Mouse (Mus musculus): ENCODE results near the gene Ensa. TPM values are rescaled to one million over a fixed set of nuclear protein-coding genes. Genes with fewer than 3 reads are reported as not detected.
"Not testable (repeated sequence)": the region's sequence is repeated elsewhere in the genome, so short reads cannot be mapped to it uniquely, and the experiment has no call there.

Ensa gene
- total and polyA plus RNA-seq, 2 experiments = 5.0 to 23.5 TPM

DNA sequence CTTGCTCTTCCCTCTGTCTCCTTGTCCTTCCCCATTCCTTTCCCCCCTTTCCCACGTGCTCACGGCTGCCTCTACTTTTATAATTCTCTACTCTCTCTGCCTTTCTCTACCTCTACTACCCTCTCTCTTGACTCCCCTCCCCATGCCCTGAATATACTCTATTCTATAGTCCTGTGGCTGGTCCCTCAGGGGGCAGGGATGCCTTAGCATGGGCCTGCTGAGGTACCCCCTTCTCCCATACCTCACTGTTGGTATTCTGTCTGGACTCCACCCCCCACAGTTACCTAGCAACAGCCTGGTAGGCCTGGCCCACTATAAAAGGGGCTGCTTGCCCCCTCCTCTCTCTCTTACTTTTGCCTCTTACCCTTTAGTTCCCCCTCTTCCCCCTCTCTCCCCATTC lies 1.2 kb upstream of the Ensa start:
- H3K27ac ChIP-seq (replicated peaks; ENCODE audit: insufficient read depth, low read depth, low read length) = no peak overlapping the region
- DNase-seq (ENCODE audit: extremely low read depth, low read depth, low spot score) = no peak
- TF ChIP-seq CTCF (IDR thresholded peaks at IDR 0.05; ENCODE audit: low read depth, low read length) = no peak
- no peak for TF ChIP-seq POLR2A (IDR thresholded peaks at IDR 0.05; ENCODE audit: extremely low read depth, insufficient read depth, low read length)
- H3K79me2 ChIP-seq (ENCODE audit: control insufficient read depth, insufficient read depth, low read length) = peaks cover 3% of the 10 kb centered on the region; the same call in 1 of the 2 replicates
- H3K9ac ChIP-seq (ENCODE audit: low read depth, low read length) = no peak overlapping the region
- no peaks in the 10 kb centered on the region for H3K27me3 ChIP-seq (ENCODE audit: control insufficient read depth, insufficient read depth, low read length)
- peaks cover 8% of the 10 kb centered on the region for H3K36me3 ChIP-seq (ENCODE audit: control insufficient read depth, insufficient read depth, low read length)
- no peak overlapping the region for H3K4me3 ChIP-seq (ENCODE audit: insufficient read depth, low read depth, low read length)
- WGBS = 70% methylated on average over 2 of the region's 2 CpGs
- H3K4me1 ChIP-seq (ENCODE audit: control insufficient read depth, insufficient read depth, low read length) = peaks cover 8% of the 10 kb centered on the region

DNA sequence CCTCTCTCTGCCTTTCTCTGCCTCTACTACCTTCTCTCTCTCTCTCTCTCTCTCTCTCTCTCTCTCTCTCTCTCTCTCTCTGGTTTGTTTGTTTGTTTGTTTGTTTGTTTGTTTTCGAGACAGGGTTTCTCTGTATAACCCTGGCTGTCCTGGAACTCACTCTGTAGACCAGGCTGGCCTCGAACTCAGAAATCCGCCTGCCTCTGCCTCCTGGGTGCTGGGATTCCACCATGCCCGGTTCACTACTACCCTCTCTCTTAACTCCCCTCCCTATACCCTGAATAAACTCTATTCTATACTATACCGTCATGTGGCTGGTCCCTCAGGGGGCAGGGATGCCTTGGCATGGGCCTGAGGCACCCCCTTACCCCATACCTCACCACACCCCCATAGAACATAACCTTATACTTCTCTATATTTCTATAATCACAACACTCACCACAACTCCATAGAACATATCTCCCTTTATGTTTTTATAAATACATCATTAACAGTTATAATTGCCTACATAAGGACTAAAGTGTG lies 740 bp upstream of the Ensa start:
- WGBS = 76% methylated on average over 5 of the region's 5 CpGs
- not testable (repeated sequence) for H3K4me3 ChIP-seq (ENCODE audit: insufficient read depth, low read depth, low read length); DNase-seq (ENCODE audit: extremely low read depth, low read depth, low spot score); H3K27me3 ChIP-seq (ENCODE audit: control insufficient read depth, insufficient read depth, low read length); H3K79me2 ChIP-seq (ENCODE audit: control insufficient read depth, insufficient read depth, low read length); H3K27ac ChIP-seq (replicated peaks; ENCODE audit: insufficient read depth, low read depth, low read length); H3K9ac ChIP-seq (ENCODE audit: low read depth, low read length); H3K4me1 ChIP-seq (ENCODE audit: control insufficient read depth, insufficient read depth, low read length)
- peaks cover 11% of the 10 kb centered on the region; the same call in 1 of the 2 replicates for H3K36me3 ChIP-seq (ENCODE audit: control insufficient read depth, insufficient read depth, low read length)

DNA sequence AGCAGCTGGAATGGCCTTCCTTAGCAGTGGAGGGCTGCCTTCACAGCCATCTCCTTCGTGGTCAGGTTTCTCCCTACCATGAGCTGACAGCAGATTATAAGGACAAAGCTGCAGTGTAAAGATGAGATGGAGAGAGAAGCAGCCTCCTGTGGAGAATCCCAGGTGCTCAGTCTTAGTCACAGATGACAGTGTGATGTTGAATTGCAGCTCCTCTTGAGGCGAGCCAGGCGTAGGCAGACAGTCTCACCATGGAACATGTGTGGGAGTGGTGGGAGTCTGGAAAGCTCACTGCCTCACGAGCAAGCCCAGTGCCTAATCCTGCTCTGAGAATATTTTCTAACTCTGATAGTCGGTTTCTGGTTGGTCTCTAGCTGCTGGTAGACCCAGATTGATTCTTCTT lies 3.0 kb downstream of the Ensa start:
- peaks cover 16% of the 10 kb centered on the region for H3K36me3 ChIP-seq (ENCODE audit: control insufficient read depth, insufficient read depth, low read length)
- no peak for DNase-seq (ENCODE audit: extremely low read depth, low read depth, low spot score)
- H3K27me3 ChIP-seq (ENCODE audit: control insufficient read depth, insufficient read depth, low read length) = no peaks in the 10 kb centered on the region
- no peak overlapping the region for H3K4me3 ChIP-seq (ENCODE audit: insufficient read depth, low read depth, low read length)
- H3K27ac ChIP-seq (replicated peaks; ENCODE audit: insufficient read depth, low read depth, low read length) = no peak overlapping the region
- peaks cover 8% of the 10 kb centered on the region for H3K4me1 ChIP-seq (ENCODE audit: control insufficient read depth, insufficient read depth, low read length)
- H3K79me2 ChIP-seq (ENCODE audit: control insufficient read depth, insufficient read depth, low read length) = peaks cover 3% of the 10 kb centered on the region; the same call in 1 of the 2 replicates
- no peak overlapping the region for H3K9ac ChIP-seq (ENCODE audit: low read depth, low read length)
- WGBS = 90% methylated on average over 5 of the region's 5 CpGs
- TF ChIP-seq POLR2A (IDR thresholded peaks at IDR 0.05; ENCODE audit: extremely low read depth, insufficient read depth, low read length) (no peak), CTCF (IDR thresholded peaks at IDR 0.05; ENCODE audit: low read depth, low read length) (no peak)

DNA sequence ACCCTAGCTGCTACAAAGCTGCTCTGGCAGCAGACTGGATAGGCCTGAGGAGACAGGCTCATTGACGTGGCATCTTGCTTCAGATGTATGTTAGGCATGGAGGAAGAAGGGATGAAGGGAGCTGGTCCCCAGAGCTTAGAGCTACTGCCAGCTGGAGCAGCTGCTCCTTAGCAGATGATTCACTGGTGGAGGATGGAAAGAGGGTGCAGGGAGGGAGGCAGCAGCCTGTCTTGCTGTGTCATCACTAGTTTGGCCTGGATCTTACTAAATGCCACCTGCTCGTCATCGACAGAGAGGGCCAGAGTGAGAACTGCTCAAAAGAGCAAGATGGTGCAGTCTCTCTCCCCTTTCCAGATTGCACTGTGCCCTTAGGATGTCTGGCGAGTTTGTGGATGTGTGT lies 5.0 kb downstream of the Ensa start:
- Histone ChIP-seq H3K36me3 (ENCODE audit: control insufficient read depth, insufficient read depth, low read length) (peaks cover 21% of the 10 kb centered on the region), H3K4me3 (ENCODE audit: insufficient read depth, low read depth, low read length) (no peak overlapping the region), H3K27me3 (ENCODE audit: control insufficient read depth, insufficient read depth, low read length) (no peaks in the 10 kb centered on the region), H3K27ac (replicated peaks; ENCODE audit: insufficient read depth, low read depth, low read length) (no peak overlapping the region), H3K79me2 (ENCODE audit: control insufficient read depth, insufficient read depth, low read length) (peaks cover 3% of the 10 kb centered on the region; the same call in 1 of the 2 replicates), H3K4me1 (ENCODE audit: control insufficient read depth, insufficient read depth, low read length) (peaks cover 8% of the 10 kb centered on the region), H3K9ac (ENCODE audit: low read depth, low read length) (no peak overlapping the region)
- TF ChIP-seq POLR2A (IDR thresholded peaks at IDR 0.05; ENCODE audit: extremely low read depth, insufficient read depth, low read length) (no peak), CTCF (IDR thresholded peaks at IDR 0.05; ENCODE audit: low read depth, low read length) (no peak)
- no peak for DNase-seq (ENCODE audit: extremely low read depth, low read depth, low spot score)
- 63% methylated on average over 4 of the region's 4 CpGs for WGBS

DNA sequence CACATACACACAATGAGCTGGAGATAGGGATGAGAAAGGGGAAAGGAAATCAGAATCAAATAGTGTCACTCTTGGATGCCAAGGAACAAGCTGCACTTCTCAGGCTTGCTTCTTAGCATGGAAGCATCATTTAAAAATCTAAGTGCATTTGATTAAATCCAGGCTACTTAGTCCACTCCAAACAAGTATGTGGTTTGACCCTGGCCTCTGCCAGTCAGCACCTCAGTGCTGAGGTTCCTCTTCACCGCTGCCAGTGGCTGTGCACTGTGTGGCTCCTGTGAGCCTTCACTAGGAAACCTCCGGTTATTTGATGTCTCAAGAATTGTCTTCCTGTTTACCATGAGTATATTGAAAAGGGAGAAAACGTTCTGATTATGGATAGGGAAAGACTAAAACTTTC lies 6.1 kb downstream of the Ensa start:
- 62% methylated on average over 3 of the region's 3 CpGs for WGBS
- no peaks in the 10 kb centered on the region for H3K27me3 ChIP-seq (ENCODE audit: control insufficient read depth, insufficient read depth, low read length)

DNA sequence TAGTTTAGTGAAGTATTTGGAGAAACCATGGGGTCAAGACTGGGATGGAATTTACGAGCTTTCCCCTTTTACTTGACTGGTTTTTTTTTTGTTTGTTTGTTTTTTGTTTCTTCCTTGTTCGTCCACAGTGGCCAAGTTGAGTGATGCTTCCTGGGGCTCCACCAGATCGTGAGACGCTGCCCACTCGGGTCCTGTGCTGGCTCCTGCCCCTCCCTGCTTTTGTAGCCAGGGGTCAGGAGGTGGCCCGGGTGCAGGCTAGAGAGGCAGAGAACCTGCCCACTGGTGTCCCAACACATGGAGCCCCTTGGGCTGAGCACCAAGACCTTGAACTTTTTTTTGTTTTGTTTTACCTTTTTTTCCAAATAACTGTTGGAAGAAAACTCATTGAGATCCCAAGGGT lies 6.5 kb downstream of the Ensa start:
- WGBS = 63% methylated on average over 6 of the region's 6 CpGs
- Histone ChIP-seq H3K9ac (ENCODE audit: low read depth, low read length) (no peak overlapping the region), H3K27ac (replicated peaks; ENCODE audit: insufficient read depth, low read depth, low read length) (peak overlapping the region; percentile 26; the same call in 1 of the 2 replicates), H3K27me3 (ENCODE audit: control insufficient read depth, insufficient read depth, low read length) (no peaks in the 10 kb centered on the region), H3K79me2 (ENCODE audit: control insufficient read depth, insufficient read depth, low read length) (no peaks in the 10 kb centered on the region; the same call in 1 of the 2 replicates), H3K4me1 (ENCODE audit: control insufficient read depth, insufficient read depth, low read length) (peaks cover 11% of the 10 kb centered on the region), H3K4me3 (ENCODE audit: insufficient read depth, low read depth, low read length) (no peak overlapping the region), H3K36me3 (ENCODE audit: control insufficient read depth, insufficient read depth, low read length) (peaks cover 21% of the 10 kb centered on the region)
- no peak for TF ChIP-seq CTCF (IDR thresholded peaks at IDR 0.05; ENCODE audit: low read depth, low read length)
- TF ChIP-seq POLR2A (IDR thresholded peaks at IDR 0.05; ENCODE audit: extremely low read depth, insufficient read depth, low read length) = no peak
- DNase-seq (ENCODE audit: extremely low read depth, low read depth, low spot score) = no peak

More for the DNA sequence above, 6.1 kb downstream of the Ensa start:
- no peak overlapping the region for H3K9ac ChIP-seq (ENCODE audit: low read depth, low read length)
- no peak overlapping the region for H3K27ac ChIP-seq (replicated peaks; ENCODE audit: insufficient read depth, low read depth, low read length)
- no peak for DNase-seq (ENCODE audit: extremely low read depth, low read depth, low spot score)
- peaks cover 21% of the 10 kb centered on the region for H3K36me3 ChIP-seq (ENCODE audit: control insufficient read depth, insufficient read depth, low read length)
- no peaks in the 10 kb centered on the region; the same call in 1 of the 2 replicates for H3K79me2 ChIP-seq (ENCODE audit: control insufficient read depth, insufficient read depth, low read length)
- peaks cover 12% of the 10 kb centered on the region for H3K4me1 ChIP-seq (ENCODE audit: control insufficient read depth, insufficient read depth, low read length)
- no peak overlapping the region for H3K4me3 ChIP-seq (ENCODE audit: insufficient read depth, low read depth, low read length)
- no peak for TF ChIP-seq CTCF (IDR thresholded peaks at IDR 0.05; ENCODE audit: low read depth, low read length)
- TF ChIP-seq POLR2A (IDR thresholded peaks at IDR 0.05; ENCODE audit: extremely low read depth, insufficient read depth, low read length) = no peak

Data from liver, adult 2 months (tissue).